Mouse (Mus musculus) urinary bladder, adult 2 months (tissue): ENCODE results near the gene Galc. TPM values are rescaled to one million over a fixed set of nuclear protein-coding genes. Genes with fewer than 3 reads are reported as not detected.
"Not testable (repeated sequence)": the region's sequence is repeated elsewhere in the genome, so short reads cannot be mapped to it uniquely, and the experiment has no call there.

Source experiments
- DNase-seq: peaks from one replicate; pipeline ENCODE4 v3.0.0; 2022; ENCODE audit warnings: low spot score
- polyA plus RNA-seq: library from polyadenylated mRNA; depleted of rRNA; stranded (reverse); fragments of >200 nt; gene quantifications from 2 replicates; pipeline ENCODE4 v1.2.3, GENCODE M21; 2012

The Galc gene
- polyA plus RNA-seq, 1 experiment: 11.8 TPM

DNA sequence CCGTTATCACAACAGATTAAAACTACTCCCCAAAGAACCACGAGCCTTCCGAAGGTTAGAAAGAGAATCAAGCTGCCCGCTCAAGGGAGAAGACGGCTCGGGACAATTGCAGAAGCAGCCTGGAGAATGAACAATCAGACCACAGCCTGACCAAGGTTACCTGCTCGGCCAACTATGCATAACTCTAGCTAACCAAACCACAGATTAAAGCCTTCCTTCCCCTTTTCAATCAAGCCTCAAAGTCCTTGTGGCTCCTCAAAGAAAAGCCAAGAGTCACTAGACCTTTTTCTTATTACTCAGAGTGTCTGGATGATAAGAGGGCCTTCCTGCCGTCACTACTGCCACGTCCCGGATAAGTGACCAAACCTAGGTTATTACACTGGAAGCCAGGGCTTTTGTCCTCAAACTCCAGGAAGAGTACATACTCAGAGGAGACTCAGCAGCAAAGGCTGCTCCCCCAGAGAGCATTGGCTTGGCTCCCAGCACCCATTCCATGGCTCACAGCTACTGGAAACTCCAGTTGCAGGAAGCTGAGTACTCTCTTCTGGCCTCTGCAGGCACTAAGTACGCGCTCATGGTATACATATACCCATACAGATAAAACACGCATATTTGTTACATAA, 3.8 kb downstream of the Galc start:
- no peak for DNase-seq

- DNase-seq: no peak
Measured at GRCm38 (mm10) chr12:98252417-98252816, 6.8 kb downstream of the Galc start.

GRCm38 (mm10) chr12:98250327-98250726, 8.9 kb downstream of the Galc start:
- no peak for DNase-seq

DNA sequence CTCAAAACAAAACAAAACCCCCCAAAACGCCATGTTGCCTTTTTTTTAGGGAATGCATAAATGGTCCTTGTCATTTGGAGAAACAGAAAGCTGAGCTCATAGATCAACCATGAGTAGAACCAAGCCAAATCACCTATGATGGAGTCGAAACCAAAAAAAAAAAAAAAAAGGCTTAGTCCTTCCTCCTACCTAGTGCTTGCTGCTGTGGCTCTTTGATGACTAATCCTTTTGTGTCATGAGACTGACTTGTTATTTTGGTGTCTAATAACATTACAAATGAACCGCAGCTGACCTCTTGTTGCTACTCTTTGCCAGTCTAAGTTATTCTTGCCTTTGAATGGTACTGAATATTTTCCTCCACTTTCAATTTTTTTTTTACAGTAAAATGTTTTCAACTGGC, 9.6 kb downstream of the Galc start:
- no peak for DNase-seq

GRCm38 (mm10) chr12:98246835-98247234, 12.4 kb downstream of the Galc start:
- no peak for DNase-seq

DNA sequence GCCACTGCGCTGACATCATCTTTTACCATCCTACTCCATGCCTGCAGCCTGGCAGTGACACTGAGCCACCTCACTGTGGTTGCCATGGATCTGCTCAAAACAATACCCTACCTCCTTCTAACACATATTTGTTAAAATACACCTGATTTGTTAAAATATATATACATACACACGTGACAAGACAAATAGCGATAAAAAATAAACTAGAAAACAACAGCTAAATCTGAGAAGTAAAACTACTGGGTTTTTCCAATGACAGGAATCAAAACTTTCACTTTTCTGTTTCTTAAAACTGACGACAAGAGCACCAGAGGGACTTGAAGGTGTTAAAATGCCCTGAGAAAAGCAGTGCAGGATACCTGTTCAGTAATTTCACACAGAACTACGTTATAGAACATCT, 14.4 kb downstream of the Galc start:
- no peak for DNase-seq

GRCm38 (mm10) chr12:98244161-98244560, 15.1 kb downstream of the Galc start:
- no peak for DNase-seq

DNA sequence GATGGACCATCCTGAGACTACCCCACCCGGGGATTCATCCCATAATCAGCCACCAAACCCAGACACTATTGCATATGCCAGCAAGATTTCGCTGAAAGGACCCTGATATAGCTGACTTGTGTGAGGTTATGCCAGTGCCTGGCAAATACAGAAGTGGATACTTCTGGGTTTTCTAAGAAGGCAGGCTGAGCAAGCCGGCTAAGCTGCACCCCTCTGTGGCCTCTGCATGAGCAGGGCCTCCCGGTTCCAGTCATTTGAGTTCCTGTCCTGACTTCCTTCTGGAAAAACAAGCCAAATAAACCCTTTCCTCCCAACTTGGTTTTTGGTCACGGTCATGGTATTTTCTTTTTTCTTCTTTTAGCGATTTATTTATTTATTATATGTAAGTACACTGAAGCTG, 20.8 kb downstream of the Galc start:
- not testable (repeated sequence) for DNase-seq

GRCm38 (mm10) chr12:98227037-98227436, 32.2 kb downstream of the Galc start:
- no peak for DNase-seq

DNA sequence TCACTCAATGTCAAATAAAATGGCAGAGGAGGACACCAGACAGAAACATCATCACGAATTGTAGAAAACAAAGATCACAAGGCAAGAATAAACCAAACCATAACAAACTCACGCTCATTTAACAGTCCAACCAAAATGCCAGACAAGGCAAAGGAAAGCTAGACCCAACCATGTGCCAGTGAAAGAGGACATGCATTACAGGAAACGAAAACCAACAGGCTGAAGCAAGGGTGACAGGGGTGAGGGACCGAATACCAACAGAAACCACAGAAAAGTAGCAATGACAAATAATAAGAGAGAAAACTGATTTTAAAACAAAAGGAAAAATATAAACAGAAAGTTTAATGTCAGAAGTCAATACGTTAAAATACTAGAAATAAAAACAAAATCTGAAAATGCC, 36.0 kb downstream of the Galc start:
- no peak for DNase-seq

DNA sequence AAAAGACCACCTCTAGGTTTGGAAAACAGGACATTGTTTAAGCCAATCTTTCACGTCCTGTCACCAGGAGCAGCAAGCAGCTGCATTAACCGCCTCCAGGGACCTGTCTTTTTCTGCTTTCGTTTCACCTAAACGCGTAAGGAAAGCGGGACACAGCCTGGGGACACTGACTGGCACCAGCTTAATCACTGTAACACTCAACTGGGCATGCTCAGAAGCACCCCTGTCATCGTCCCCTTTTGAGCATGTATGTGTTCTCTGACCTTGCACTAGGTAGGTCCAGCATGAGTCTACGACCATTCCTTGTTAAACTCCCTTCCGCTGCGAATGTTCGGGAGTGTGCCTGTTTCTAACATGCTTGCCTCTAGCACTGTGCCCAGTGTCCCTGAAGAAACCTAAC, 42.8 kb downstream of the Galc start:
- no peak for DNase-seq

DNA sequence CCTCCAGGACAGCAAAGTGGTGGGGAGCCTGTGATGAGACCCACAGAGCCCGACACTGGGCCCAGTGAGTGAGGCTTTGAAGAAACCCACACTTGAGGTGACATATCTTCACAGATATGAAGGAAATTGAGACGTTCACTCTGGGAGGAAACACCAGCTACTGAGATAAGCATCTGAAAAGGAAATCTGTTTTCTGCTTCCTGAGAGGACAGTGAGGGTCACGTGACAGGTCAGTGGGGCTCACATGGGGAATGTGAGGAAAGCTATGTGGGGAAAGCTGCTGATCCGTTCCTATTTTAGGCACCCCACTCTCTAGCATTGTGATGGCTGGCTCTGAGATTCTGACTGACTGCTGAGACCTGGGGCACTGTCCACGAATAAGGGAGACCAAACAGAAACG, 43.7 kb downstream of the Galc start:
- no peak for DNase-seq

DNA sequence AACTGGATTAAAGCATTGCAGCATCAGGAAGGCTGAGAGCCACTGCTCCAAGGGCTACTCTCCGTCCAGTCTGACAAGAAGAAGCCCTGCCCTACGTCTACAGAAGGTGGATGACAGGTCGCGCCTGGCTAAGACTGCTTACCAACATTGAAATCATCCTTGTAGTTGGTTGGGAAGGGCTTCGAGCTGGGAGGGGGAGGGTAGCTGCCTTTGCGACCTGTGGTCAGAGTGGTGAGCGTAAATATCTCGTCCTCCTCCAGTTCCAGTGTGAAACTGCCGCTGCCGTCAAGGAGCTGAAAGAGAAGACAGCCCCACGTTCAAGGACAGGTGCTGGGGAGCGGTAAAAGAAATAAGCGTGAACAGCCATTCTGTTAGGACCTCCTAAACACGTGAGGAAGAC, 45.1 kb downstream of the Galc start:
- DNase-seq: no peak

DNA sequence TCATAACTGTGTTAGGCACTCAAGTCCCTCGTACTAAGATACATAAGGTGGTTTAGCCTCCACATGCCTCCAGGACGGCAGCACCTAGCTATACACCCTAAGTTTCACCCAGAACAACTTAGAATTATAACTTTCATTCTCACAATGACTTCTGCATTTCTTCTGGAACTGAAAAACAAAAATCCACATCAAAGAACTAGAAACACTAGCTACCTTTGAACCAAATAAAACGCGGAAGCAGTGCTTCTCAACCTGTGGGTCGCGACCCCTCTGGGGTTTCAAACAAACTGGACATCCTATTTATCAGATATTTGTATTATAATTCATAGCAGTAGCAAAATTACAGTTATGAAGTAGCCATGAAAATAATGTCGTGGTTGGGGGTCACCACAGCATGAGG, 45.5 kb downstream of the Galc start:
- DNase-seq: no peak

GRCm38 (mm10) chr12:98213332-98213731, 45.9 kb downstream of the Galc start:
- DNase-seq: no peak

DNA sequence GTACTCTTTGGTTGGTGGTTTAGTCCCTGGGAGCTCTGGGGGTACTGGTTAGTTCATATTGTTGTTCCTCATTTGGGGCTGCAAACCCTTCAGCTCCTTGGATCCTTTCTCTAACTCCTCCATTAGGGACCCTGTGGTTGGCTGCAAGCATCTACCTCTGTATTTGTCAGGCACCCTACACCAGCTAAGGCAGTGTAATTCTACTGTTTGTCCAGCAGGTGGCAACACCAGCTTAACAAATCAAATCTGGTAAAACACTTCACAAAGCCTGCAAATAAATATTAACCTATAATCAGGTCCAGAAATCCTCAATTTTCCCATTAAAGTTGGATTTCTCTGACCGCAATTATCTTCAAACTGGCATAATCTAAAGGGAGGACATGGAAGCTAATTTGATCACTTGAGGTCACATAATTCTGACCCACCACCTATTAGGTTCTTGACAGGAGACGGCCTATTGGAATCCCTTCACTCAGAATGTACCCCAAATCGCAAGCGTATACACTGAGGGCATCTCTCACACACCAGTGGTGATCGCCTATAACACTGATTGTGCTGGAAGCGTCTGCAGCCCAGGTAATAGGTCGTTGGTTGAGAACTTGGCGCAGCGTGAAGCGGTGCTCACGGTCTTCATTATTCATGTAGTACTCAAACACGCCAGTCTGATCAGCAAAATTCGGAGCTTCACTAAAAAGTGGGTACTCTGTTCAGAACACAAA, 46.6 kb downstream of the Galc start:
- DNase-seq: no peak

- DNase-seq: no peak
Measured at GRCm38 (mm10) chr12:98210495-98210894, 48.8 kb downstream of the Galc start.

DNA sequence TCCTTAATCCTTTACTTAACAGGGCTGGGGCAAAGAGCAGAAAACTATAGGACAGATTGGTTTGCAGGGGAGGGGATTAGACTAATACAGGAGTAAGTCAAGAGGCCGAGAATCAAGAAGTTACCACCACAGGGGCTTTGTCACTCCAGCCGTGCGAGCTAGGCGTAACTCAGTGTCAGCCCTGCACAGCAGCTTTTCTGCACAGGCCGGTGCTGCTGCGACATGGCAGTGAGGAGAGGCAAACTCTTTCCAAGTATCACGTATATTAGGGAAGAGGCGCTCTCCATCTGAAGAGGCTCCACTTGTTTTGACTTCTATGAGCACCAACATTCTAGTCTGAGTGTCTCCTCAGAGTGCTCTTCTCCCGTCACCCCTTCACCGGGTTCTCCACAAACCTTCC, 51.2 kb downstream of the Galc start:
- no peak for DNase-seq

DNA sequence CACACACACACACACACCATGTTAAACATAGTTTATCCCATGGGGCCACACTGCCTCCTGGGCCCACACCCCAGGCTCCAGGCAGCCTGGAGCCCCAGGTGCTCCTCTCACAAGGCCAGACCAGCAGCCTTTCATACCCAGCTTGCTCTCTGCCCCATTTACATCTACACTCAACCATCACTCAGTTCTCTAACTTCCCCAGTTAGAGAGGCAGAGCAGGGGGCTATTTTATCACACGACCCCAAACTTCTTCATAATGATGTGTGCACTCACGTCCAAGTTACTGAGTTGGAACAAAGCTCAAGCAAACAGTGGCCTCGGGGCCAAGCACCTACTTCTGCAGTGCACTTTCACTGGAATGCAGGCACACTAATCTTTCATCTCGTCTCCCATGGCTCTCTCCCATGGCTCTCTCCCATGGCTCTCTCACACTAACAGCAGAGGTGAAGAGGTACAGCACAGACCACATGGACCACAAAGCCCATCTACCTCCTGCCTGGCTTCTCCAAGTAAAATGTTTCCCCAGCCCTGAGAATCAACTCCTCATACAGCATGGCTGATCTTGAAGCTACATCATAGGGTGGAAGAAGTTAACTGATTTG, 53.7 kb downstream of the Galc start:
- DNase-seq: no peak

- DNase-seq: no peak
Measured at GRCm38 (mm10) chr12:98197401-98197800, 61.9 kb downstream of the Galc start.

- DNase-seq: no peak
Measured at GRCm38 (mm10) chr12:98190201-98190600, 69.1 kb downstream of the Galc start.

- DNase-seq: no peak
Measured at GRCm38 (mm10) chr12:98189096-98189495, 70.2 kb downstream of the Galc start.

DNA sequence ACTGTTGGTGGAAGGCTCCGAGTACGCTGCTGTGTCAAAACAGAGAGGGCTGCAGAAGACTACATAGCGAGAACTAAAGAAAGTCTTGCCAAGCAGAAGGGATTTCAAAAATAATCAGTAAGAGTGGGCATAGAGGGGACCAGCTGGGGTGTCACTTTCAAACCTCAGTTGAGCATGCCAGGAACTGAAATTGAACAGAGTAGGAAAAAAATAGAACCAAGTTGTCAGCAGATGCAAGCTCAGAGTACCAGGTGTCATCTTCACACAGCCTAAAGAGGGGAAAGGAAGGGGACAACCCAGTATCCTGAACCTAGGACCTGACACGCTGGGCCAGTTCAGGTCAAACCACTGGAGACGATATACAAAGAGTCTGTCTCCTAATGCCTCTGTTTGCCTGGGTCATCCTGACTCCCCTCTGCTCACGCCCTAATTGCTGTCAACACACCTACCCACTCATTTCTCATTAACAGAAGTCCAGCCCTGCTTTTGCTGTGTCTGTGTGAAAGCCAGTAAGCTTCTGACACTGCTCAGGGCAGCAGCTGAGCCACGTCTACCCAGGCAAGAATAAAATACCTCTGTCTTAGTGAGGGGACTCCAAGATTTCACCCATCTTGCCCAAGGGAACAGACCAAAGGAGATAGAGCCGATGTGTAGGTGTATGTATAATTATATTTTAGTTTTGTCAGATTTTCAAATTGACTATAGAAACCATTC, 71.9 kb downstream of the Galc start:
- no peak for DNase-seq
